Mouse (Mus musculus) mammary gland, adult 2 months (tissue): ENCODE data around the gene Zc2hc1b. TPM values are rescaled to one million over a fixed set of nuclear protein-coding genes. Genes with fewer than 3 reads are reported as not detected.

Experiments used
- polyA plus RNA-seq: library from polyadenylated mRNA; depleted of rRNA; stranded (reverse); fragments of >200 nt; gene quantifications from 2 replicates; pipeline ENCODE4 v1.2.3, GENCODE M21; 2012; ENCODE audit warnings: low replicate concordance; rRNA removed

The Zc2hc1b gene
- not detected in 2 replicates for polyA plus RNA-seq

GRCm38 (mm10) chr10:13177973-13178624 lies at the start of gene Zc2hc1b:
Gene Zc2hc1b, minus strand, starts transcription at chr10:13178023.

GRCm38 (mm10) chr10:13192731-13193351 lies 15.0 kb upstream of the Zc2hc1b start, which contains the start of gene Ltv1:
Gene Ltv1, minus strand, starts transcription at chr10:13193168.

Other genes starting within 250 kb of the Zc2hc1b start
- 3.8 and 5.6 TPM in 2 replicates for gene Stx11, start 213.7 kb downstream of the Zc2hc1b start, polyA plus RNA-seq
- gene Sf3b5, start 172.7 kb downstream of the Zc2hc1b start, polyA plus RNA-seq = 22.1 and 60.7 TPM in 2 replicates
- gene Plagl1, start 117.5 kb downstream of the Zc2hc1b start, polyA plus RNA-seq = 16.4 and 20.5 TPM in 2 replicates
- gene Ltv1, start 15.1 kb upstream of the Zc2hc1b start, polyA plus RNA-seq = 7.3 and 13.0 TPM in 2 replicates